Mouse (Mus musculus) T-helper 17 cell (primary cell): ENCODE measurements at regions not wholly inside any gene's neighbourhood (a gene's known extent, or its start where the extent isn't known, plus 50 kb on each side); places are given as distances from the start of the nearest gene placed in this dataset.

Experiments
- in situ Hi-C, 2 experiments: fragments of 300-600 bp; cut with MboI, MseI; formaldehyde crosslinking; loops; 1 replicate in 1 of 2; 2 replicates in 1 of 2; pipeline ENCODE4 v1.15.1; 2025; ENCODE audit warnings: high pct_unique_total_duplicates in 2 of 2

GRCm38 (mm10) chr13:110540543-110541265 lies 145.9 kb downstream of the Plk2 start:
- in situ Hi-C loops = no loop called here

GRCm38 (mm10) chr13:110541288-110542148 lies 146.7 kb downstream of the Plk2 start:
- in situ Hi-C loops = no loop called here

GRCm38 (mm10) chr13:110542303-110543065 lies 147.6 kb downstream of the Plk2 start:
- in situ Hi-C loops = no loop called here

GRCm38 (mm10) chr13:110545454-110545853 lies 150.6 kb downstream of the Plk2 start:
- in situ Hi-C loops = no loop called here

GRCm38 (mm10) chr13:110555529-110556319 lies 160.9 kb downstream of the Plk2 start:
- in situ Hi-C loops = no loop called here

DNA sequence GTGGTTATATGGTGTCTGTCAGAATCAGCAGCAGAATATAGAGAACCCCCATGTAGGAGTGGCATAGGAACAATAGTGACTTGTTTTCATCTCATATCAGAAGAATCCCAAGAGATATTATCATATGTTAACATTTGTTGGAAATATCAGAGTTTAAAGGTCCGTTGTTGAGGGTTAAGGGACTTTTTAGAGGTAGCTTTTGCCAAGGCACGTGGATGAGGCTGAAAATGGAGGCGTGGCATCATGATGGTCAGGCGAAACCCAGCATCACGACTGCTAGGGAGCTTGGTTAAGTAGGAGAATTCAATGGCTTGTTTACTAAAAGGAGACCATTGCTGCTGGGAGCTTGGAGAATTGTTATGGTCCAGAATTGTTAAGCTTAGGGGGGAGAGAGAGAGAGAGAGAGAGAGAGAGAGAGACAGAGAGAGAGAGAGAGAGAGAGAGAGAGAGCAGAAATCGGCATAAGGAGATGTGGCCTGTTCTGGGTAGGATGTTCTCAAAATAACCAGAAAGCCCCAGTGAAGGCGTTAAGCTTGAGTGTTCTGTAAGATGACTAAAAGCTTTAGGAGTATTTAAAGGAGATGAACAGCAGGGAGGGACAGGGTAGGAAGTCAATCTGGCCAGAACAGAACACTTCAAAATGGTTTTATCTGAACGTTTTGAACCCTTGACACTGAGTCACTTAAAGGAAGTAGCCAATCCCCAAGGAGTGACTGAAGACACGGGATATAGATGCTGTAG lies 161.7 kb downstream of the Plk2 start:
- in situ Hi-C loops = no loop called here

DNA sequence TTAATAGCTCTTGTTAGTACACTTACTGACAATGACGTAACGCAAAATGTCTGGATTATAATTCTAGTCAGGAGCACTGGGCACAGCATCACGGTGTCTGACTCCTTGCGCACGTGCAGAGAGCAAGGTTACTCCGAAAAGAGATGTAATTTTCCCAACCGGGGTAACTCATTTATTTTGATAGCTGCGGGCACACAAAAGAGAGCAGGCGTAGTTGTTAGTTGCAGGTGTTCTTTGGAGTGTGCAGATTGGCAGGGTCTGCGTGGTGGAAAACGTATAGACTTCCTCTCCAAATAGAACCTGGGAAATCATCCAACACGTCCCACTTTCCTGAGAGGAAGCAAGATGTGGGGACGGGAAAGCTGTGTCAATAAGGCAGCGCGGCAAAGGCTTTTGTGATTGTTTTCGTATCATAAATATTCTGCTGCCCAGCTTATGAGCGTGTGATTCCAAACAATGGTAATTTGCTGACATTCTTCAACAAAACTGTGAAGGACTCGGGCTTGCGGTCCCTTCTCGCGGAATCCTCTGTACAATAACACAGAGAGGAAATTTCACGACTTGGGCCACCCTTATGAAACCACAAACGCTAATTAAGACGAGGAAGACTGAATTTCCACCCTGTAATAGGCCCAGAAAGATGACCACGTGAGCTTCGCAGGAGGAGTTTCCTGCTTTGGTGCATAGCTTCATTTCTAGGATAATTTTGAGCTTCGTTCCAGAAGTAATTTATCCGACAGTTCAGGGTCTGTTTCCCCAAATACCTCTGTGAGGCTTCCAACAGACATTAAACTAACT lies 163.3 kb downstream of the Plk2 start:
- in situ Hi-C loops = no loop called here

GRCm38 (mm10) chr13:110560566-110560965 lies 165.7 kb downstream of the Plk2 start:
- in situ Hi-C loops = no loop called here

DNA sequence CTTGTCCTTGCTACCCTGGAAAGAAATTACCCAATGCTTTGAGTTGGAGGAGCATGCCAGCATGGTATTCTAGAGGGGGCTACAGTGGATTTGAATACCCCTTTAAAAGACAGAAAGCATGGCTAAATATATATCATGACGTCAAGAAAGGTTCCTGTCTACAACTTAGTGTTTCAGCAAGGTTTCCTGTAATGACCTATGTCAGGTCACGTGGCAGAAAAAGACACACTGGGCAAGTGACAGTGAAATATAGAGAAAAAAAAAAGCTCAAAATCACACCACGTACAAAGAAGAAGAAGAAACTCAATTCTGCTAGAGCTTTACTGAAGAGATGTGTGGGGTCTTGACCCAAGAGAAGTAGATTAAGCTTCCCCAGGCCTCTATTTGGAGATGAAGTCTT lies 167.7 kb downstream of the Plk2 start:
- in situ Hi-C loops = no loop called here

DNA sequence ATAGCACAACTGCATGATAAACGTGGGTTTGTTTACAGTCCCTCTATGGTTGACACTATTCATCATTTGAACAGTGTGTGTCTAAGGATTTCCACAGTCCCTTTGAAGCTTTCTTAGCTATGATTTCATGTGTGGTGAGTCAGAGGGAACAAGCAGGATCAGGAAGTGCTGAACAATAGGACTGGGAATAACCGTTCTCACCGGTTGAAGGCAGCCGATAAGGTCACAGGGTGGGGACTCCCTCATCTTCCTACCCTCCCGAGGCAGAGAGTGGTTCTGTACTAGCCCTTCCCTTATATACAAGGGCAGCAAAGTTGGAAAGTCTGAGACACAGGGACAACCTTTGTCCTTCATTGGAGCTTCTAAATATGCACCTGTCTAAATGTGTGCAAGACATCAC lies 168.1 kb downstream of the Plk2 start:
- in situ Hi-C loops = no loop called here

DNA sequence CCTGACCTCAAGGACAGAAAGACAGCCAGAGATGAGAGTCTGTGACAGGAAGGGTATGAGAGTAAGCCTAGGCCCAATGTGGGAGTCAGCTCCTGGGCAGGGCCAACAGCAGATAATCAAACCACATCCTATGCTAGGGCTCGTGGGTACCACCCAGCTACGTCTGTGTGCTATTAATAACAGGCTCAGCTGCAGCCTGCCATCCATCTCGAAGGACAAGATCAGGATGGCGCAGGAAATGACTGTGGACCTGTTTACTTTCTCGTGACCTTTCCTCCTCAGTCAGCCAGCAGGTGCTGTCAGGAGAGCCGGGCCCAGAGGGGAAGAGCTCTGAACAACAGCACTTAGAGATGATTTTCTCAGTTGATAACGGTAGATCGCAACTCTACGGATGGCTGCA lies 169.1 kb downstream of the Plk2 start:
- in situ Hi-C loops = no loop called here

- in situ Hi-C loops = no loop called here
Measured at GRCm38 (mm10) chr13:110568482-110569179, 173.8 kb downstream of the Plk2 start.

- in situ Hi-C loops = no loop called here
Measured at GRCm38 (mm10) chr13:110569180-110569512, 174.3 kb downstream of the Plk2 start.

- in situ Hi-C loops = no loop called here
Measured at GRCm38 (mm10) chr13:110570386-110570785, 175.5 kb downstream of the Plk2 start.

- in situ Hi-C loops = no loop called here
Measured at GRCm38 (mm10) chr13:110573360-110574065, 178.7 kb downstream of the Plk2 start.

DNA sequence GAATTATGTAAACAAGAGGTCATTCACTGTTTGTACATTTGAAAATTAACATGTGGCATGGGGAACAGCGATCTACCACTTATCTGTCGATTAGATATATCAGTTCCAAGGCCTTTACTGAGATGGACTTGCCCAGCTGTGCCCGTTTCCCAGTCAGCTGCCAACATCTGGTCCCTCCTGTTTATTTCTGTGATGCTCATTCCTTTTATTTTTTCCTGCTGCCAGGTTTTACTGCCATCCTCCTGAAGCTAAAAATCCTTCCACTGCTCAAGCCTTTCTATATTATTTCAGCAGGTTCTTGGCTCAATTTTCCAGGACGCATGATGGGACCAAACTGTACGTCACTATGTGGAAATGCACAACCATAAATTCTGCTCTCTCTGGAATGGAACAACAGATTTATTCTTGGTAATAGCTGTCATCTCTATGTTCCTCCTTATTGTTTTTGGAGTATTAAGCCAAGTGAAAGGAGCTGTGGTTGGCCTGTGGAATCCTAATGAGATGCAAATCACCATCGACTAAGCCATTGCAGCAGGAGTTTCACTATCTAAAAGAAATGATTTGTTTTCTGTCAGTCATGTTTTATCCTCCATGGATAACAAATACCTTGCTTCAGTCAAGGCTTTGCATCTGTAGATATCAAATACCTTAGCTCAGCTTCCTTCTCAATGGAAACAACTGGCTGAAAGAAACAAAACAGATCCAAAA lies 180.1 kb downstream of the Plk2 start:
- in situ Hi-C loops = no loop called here

DNA sequence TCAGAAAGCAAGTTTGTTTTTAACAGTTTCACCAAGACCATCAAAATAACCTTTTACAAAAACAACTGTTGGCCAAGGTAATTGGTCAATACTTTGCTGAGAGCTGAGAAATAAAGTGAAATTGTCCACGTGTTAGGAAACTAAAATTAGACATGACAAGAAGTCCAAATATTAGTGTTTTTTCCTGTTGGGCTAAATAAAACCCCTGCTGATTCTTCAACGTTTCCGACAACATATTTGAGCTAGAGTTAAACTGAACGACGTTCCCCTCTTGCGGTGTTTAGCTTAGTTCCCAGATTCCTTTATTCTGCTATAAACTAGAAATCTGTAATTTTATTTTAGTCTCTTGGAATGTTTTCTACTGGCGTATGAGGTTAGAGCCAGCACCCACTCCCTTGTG lies 183.3 kb downstream of the Plk2 start:
- in situ Hi-C loops = no loop called here

DNA sequence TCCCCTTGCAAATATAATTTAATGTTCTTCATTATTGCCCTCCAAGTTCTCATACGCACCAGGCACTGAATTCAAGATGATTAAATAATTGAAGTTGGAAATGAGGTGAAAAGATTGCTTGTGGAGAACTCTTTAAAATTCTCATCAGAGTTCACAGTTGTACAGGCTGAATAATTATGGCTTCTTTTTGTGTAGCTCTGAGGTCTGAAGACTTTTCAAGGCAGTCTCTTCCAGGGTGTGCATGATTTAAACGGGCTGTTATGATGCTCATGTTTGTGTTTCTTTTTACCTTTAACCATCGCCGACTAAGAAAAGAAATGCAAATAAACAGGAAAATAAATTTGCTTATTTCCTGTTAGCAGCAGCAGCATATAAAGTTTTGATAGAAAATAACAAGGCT lies 185.3 kb downstream of the Plk2 start:
- in situ Hi-C loops = no loop called here
